Mouse (Mus musculus): Measurements from ENCODE around the gene Ulk4. TPM values are rescaled to one million over a fixed set of nuclear protein-coding genes. Genes with fewer than 3 reads are reported as not detected.
"Not testable (repeated sequence)": the region's sequence is repeated elsewhere in the genome, so short reads cannot be mapped to it uniquely, and the experiment has no call there.

Gene Ulk4
- total RNA-seq, 2 experiments from 2014 or later, result 9.2 to 9.9 TPM

DNA sequence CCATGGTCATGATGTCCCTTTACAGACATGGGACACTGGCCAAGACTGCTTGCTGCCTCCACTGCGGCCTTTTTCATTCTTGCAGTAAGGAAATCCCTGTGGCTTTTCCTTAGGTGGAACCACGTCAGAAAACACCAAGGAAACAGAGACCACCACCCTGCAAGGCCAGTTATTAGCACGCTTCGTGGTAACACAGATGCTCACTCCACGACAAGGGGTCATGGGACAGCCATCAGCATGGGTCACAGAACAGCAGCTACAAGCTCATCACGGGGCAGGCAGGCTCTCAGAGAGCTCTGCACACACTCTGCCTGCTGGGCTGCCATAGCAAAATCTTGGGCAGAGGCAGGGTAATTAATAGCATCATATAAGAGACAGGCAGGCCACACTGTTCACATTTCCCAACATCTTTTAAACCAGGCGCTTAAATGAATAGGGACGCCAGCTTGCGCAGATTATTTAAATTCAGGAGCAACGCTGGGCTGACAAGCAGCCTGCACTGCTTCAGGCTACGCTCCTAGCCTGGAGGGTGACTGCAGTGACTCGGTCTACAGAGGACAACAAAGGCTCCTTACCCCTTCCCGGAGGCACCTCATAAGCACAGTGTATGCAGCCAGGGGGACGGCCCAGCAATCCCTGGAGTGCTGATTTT lies 72.7 kb downstream of the Ulk4 start:
- no peak for DNase-seq (ENCODE audit: extremely low spot score in 1 of 2, low spot score in 2 of 2)
- intact Hi-C loops (cut with DNase I), result no loop called here
- Histone ChIP-seq H3K4me3 (no peak overlapping the region), H3K27ac (no peak overlapping the region)
- no peak for TF ChIP-seq CTCF (IDR thresholded peaks at IDR 0.05)

DNA sequence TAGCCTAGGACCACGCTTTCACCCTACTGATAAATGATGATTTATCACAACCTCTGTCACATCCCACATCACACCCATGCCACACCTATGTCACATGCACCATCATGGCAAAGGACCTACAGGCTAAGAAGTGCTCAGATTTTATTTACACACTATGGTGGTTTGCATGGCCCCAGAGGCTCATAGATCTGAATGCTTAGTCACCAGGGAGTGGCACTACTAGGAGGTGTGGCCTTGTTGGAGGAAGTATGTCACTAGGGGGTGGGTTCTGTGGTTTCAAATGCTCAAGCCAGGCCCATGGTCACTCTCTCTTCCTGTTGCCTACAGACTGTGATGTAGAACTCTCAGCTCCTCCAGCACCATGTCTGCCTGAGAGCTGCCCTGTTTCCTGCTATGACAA lies 73.3 kb downstream of the Ulk4 start:
- no peak overlapping the region for H3K4me3 ChIP-seq
- intact Hi-C loops (cut with DNase I), result no loop called here
- H3K27ac ChIP-seq, result no peak overlapping the region
- TF ChIP-seq CTCF (IDR thresholded peaks at IDR 0.05), result no peak
- no peak for DNase-seq (ENCODE audit: extremely low spot score in 1 of 2, low spot score in 2 of 2)

DNA sequence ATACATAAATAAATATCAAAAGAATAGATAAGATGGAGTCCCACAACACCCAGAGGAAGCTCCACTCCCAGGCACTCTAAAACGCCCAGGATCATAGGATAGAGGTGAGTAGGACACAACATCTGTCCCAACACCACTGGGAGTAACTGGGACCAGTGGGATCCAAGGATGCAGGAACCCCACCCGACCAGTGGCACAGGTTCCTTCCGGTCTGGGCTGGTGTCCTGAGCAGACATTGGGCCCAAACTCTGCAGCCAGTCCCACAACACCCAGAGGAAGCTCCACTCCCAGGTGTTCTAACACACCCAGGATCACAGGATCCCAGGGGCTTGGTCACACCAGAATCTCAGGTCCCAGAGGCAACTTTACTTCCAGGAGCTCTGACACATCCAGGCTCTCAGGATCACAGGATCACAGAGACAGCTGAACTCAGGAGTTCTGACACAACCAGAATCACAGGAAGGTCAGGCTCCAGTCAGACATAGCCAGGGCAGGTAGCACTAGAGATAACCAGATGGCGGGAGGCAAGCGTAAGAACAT lies 77.8 kb downstream of the Ulk4 start:
- H3K27ac ChIP-seq; H3K4me3 ChIP-seq; intact Hi-C loops (cut with DNase I); DNase-seq (ENCODE audit: extremely low spot score in 1 of 2, low spot score in 2 of 2): not testable (repeated sequence)

DNA sequence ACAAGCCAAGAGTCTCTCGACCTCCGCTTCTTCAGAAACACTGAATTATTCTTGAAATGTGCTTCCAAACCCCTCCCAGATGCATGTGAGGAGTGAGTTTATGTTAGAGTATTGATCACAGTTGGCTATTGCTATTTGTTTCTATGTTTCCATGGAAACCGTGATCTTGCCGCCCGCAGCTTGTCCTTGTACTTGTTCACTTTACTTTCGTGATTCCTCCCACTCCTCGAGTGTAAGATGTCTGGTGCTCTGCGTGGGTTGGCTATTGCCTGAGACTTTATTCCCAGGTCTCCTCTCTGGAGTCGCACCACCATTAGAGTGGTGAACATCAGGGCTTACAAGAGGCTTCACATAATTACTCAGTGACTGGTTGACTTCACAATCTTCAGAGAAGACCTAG lies 80.5 kb downstream of the Ulk4 start:
- TF ChIP-seq CTCF (IDR thresholded peaks at IDR 0.05), result no peak
- no peak overlapping the region for H3K27ac ChIP-seq
- intact Hi-C loops (cut with DNase I), result no loop called here
- no peak overlapping the region for H3K4me3 ChIP-seq
- no peak for DNase-seq (ENCODE audit: extremely low spot score in 1 of 2, low spot score in 2 of 2)

- intact Hi-C loops (cut with DNase I), result no loop called here
These were observed 81.9 kb downstream of the Ulk4 start for GRCm38 (mm10) chr9:121195106-121195505.

GRCm38 (mm10) chr9:121192601-121193370 lies 84.2 kb downstream of the Ulk4 start:
- intact Hi-C loops (cut with DNase I), result no loop called here
- no peak for DNase-seq (ENCODE audit: extremely low spot score in 1 of 2, low spot score in 2 of 2)
- no peak overlapping the region for H3K4me3 ChIP-seq
- TF ChIP-seq CTCF (IDR thresholded peaks at IDR 0.05), result no peak
- no peak overlapping the region for H3K27ac ChIP-seq

More at GRCm38 (mm10) chr9:121195106-121195505, 81.9 kb downstream of the Ulk4 start:
- Histone ChIP-seq H3K4me3 (no peak overlapping the region), H3K27ac (no peak overlapping the region)
- TF ChIP-seq CTCF (IDR thresholded peaks at IDR 0.05), result no peak
- no peak for DNase-seq (ENCODE audit: extremely low spot score in 1 of 2, low spot score in 2 of 2)

- no peak overlapping the region for H3K27ac ChIP-seq
- H3K4me3 ChIP-seq, result no peak overlapping the region
- TF ChIP-seq CTCF (IDR thresholded peaks at IDR 0.05), result no peak
- intact Hi-C loops (cut with DNase I), result no loop called here
- no peak for DNase-seq (ENCODE audit: extremely low spot score in 1 of 2, low spot score in 2 of 2)
These were observed 89.2 kb downstream of the Ulk4 start for GRCm38 (mm10) chr9:121187811-121188210.

DNA sequence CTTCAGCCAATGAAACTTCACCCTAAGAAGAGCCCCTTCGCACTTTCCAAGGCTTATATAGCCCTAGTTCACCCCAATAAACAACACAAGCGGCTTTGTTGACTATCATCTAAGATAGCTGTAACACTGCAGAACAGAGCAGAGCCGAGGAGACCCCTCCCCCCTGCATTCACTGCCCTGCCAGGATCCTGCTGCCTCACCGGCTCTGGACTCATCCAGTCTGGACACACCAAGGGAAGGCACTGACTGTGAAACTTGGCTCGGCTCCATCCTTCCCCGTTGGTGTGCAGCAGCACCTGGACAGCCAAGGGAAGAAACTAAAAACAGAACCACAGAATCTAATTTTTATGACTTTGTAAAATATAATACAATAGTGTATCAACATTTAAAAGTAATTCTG lies 91.2 kb downstream of the Ulk4 start:
- Histone ChIP-seq H3K4me3 (no peak overlapping the region), H3K27ac (no peak overlapping the region)
- no peak for TF ChIP-seq CTCF (IDR thresholded peaks at IDR 0.05)
- DNase-seq (ENCODE audit: extremely low spot score in 1 of 2, low spot score in 2 of 2), result no peak
- intact Hi-C loops (cut with DNase I), result no loop called here

DNA sequence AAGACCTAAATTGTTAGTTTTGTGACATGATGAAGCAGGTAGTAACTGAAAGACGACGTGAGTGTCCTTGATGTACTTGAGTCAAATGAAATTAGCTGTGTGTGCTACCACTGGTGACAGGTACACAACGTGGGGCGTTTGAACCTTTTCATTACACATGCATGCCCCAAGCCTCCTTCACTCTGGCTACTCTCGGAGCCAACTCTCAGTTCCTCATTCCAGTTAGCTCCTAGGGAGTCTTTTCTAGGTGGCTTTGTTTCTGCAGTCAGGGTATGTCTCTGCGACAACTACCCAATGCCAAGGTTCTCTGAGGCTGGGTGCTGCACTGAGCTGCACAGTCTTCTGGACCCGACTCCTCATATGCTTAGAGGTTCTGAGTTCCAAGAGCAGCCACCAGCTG lies 100.6 kb downstream of the Ulk4 start:
- Histone ChIP-seq H3K27ac (no peak overlapping the region), H3K4me3 (no peak overlapping the region)
- TF ChIP-seq CTCF (IDR thresholded peaks at IDR 0.05), result no peak
- no peak for DNase-seq (ENCODE audit: extremely low spot score in 1 of 2, low spot score in 2 of 2)
- intact Hi-C loops (cut with DNase I), result no loop called here

GRCm38 (mm10) chr9:121175201-121175600 lies 101.8 kb downstream of the Ulk4 start:
- DNase-seq (ENCODE audit: extremely low spot score in 1 of 2, low spot score in 2 of 2), result no peak
- H3K27ac ChIP-seq, result no peak overlapping the region
- intact Hi-C loops (cut with DNase I), result no loop called here
- H3K4me3 ChIP-seq, result no peak overlapping the region
- TF ChIP-seq CTCF (IDR thresholded peaks at IDR 0.05), result no peak

GRCm38 (mm10) chr9:121172123-121172522 lies 104.9 kb downstream of the Ulk4 start:
- H3K27ac ChIP-seq, result no peak overlapping the region
- TF ChIP-seq CTCF (IDR thresholded peaks at IDR 0.05), result no peak
- no peak for DNase-seq (ENCODE audit: extremely low spot score in 1 of 2, low spot score in 2 of 2)
- H3K4me3 ChIP-seq, result no peak overlapping the region
- intact Hi-C loops (cut with DNase I), result no loop called here

GRCm38 (mm10) chr9:121171609-121172008 lies 105.4 kb downstream of the Ulk4 start:
- intact Hi-C loops (cut with DNase I), result no loop called here
- Histone ChIP-seq H3K4me3 (no peak overlapping the region), H3K27ac (no peak overlapping the region)
- no peak for TF ChIP-seq CTCF (IDR thresholded peaks at IDR 0.05)
- no peak for DNase-seq (ENCODE audit: extremely low spot score in 1 of 2, low spot score in 2 of 2)
